Mouse (Mus musculus) heart, adult 11 months (tissue): ENCODE measurements around the gene Ston2.
A peak's percentile ranks its signal among the peaks of the same experiment; 100 is the strongest.
"Not testable (repeated sequence)": the region's sequence is repeated elsewhere in the genome, so short reads cannot be mapped to it uniquely, and the experiment has no call there.

Experiments used
- DNase-seq: peaks from one replicate; pipeline ENCODE4 v3.0.0; 2022

Ston2 gene

DNA sequence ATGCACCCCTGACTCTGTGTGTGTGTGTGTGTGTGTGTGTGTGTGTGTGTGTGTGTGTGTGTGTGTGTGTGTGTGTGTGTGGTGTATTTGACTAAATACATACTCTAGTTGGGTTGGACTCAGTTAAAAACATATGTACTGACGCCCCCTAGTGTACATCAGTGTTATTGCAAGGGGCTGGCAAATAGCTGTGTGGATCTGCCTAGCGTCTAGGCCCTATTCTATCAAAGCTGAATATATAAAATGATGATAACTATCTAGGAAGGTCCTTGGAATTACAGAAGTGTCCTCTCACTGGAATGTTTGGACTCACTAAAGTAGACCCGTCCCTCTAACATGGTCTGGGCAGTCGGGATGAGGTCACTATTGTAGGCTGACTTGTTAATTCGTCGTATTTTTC, 1.6 kb upstream of the Ston2 start:
- no peak for DNase-seq

DNA sequence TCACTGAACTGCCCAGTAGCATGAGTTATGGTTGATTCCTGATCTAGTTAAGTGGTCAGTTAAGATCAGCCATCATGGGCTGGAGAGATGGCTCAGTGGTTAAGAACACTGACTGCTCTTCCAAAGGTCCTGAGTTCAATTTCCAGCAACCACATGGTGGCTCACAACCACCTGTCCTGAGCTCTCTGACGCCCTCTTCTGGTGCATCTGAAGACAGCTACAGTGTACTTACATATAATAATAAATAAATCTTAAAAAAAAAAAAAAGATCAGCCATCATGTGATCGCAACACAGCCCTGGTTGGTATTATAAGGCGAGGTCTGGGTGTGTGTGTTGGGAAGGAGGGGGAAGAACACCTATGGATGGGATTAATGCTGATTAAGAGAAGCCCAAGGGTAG, 259 bp upstream of the Ston2 start:
- DNase-seq = not testable (repeated sequence)

DNA sequence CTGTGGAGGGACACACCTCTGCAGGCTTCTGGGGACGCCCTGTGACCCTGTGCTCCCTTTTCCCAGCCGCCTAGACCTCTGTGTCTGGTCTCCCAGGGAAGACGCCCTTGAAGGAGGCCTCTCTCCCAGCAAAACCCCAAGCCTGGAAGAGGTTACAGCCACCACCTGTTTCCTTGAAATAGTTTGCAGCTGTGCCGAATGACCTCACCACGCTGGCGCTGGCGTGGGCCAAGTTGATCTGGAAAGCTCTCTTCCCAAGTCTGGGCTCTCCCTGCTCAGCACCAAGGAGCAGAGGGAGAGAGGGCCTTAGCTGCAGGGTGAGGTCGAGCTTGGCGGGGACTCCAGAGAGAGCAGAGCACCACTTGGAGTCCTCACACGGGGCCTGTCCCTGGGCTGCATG, 1.8 kb downstream of the Ston2 start:
- DNase-seq = peak; percentile 99

DNA sequence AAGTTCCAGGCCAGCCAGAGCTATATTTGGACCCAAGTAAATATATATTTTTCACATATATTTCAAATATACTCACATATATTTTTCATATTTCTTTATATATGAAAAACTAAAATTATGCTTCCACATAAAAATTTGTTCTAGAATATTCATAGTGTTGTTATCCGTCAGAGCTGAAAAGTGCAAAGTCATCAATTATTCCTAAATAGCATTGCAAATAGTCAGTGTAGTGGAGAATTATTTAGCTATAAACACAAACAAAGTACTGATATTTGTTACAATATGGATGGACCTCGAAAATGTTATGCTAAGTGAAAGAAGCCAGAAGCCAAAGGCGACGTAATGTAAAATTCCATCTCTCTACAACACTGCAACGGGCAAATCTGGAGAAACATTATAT, 6.8 kb downstream of the Ston2 start:
- DNase-seq = no peak

DNA sequence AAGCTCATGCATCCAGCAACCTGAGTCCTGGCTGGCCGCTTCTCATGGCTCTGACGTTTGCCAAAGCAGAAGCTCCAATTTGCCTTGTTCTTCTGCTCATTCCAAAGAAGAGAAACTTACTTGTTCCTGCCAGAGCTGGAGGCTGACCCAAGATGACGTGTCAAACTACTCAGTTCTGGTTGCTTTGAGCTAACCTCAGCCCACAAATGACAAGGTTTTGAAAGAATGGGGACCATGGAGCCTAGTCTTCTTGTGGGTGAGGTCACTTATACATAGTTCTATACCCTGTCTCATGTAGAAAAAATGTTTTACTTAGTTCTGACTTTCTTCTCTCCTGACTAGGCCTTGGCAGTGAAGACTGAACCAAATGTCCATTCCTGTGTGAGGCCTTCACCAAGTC, 7.7 kb downstream of the Ston2 start:
- DNase-seq = no peak

DNA sequence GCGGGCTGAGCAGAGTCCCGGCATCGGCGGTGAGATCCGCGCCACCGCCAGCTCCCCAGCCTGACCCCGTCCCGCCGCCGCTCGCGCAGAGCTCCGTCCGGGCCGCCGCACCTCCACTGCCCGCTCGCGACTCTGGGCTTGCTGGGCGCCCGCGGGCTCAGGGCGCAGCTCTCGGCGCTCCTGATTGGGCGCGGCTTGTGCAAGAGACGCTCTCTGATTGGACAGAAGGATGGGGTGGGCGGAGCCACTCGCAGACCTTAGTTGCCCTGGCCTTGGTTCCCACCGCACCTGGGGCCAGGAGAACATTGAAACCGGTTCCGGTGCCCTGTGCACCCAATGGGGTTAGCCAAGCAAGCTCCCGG, 9.2 kb downstream of the Ston2 start:
- DNase-seq = peak; percentile 99

DNA sequence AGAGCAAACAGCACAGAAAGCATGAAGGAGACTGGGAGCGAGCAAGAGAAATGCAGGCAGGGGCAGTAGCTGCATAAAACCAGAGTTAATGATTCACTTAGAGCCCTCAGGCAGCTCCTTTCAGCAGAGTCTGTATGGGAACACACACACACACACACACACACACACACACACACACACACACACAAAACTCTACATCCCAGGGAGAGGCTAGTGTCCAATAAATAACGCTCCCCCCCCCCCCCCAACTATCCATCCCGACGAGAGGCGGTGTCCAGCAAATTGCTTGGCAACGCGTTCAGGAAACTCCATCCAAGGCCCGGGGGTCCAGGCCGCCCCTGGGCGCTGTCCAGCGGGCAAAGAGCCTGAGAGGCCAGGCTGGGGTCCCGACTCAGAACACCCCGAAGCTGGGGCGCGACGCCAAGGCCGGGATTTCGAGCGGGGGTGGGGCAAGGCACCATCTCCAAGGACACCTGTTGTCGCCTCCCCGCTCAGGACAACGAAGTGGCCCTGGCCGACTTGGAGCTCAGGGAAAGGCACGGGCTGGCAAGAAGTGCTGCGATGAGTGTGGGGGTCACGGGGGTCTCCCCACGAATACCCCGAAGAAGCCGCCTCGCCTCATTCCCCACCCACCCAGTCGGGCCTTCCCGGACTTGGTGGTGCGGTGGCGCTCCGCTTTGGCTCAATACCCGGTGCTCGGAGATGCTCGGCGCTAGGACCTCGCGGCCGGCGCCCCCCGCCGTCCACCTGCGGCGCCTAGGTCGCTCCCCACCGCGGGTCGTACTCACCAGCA, 9.8 kb downstream of the Ston2 start:
- peak; percentile 97 for DNase-seq

DNA sequence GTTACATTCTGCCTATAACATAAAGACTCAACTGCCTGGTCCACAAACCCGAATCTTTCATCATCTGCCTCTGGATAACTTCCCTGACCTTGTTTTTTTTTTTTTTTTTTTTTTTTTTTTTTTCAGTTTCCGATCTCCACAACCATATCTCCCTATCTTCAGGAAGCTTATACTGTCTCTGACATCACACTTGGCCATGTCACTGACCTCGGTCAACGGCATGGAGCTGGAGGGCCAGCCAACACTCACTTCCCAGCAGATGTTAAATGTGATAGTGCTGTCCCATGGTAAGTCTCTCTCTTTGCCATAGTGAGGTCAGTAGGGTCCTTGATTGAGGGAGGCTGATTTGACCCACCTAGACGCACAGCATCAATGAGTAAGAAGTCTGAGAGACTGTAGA, 11.8 kb downstream of the Ston2 start:
- no peak for DNase-seq

DNA sequence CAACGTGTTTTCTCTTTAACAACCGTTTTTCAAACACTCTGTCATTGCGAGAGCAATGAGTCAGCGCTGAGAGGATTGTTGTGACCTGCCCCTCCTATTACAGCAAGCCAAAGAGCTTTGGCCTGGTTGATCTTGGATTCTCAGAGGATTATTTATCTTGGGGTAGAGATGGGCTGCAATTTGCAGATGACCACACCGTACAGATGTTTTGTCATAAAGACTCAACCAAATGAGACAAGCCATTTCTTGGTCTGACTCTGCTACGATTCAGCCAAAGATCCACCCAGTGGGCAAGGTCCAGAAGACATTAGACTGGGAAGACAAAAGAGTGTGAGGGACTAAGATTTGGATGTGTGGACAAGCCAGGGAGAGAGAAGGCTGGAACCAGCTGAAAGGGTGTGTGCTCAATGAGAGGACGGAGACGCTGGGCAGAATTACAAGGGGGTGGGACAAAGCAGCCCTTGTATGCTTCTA, 13.3 kb downstream of the Ston2 start:
- DNase-seq = peak; percentile 97

DNA sequence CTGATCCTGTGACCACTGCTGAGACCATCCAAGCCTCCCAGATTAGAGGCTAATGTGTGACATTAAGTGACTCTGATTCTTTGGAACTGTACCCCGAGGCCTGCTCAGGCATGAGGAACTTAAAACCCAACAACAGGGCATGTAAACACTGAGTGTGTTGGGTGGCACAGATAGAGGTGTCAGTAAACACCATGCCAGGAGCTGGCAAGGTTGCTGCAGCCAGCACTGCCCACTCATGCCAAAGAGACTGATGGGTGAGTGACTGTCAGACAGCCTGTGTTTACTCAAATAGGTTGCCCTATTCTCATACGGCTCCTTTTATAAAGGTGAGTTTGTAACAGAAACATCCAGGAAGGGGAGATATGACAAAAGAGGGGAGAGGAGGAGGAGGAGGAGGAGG, 19.3 kb downstream of the Ston2 start:
- peak; percentile 89 for DNase-seq

DNA sequence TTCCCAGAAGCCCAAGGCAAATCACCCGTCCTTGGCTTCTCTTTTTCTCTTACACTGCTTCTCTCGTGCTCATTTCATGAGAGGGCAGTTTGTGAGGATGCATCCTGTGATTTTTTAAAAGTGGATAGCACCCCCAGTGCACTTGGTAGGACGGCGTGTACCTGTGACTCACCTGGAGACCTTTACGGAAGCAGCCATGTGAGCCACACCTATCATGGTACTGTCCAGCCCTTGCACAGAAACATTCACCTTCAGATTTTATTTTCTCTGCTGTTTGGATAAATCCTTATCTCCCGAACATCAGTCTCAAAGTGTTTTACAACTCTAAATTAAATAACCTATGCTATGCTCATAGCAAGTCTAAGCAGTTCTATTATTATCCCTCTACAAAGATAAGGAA, 20.0 kb downstream of the Ston2 start:
- DNase-seq = peak; percentile 85

DNA sequence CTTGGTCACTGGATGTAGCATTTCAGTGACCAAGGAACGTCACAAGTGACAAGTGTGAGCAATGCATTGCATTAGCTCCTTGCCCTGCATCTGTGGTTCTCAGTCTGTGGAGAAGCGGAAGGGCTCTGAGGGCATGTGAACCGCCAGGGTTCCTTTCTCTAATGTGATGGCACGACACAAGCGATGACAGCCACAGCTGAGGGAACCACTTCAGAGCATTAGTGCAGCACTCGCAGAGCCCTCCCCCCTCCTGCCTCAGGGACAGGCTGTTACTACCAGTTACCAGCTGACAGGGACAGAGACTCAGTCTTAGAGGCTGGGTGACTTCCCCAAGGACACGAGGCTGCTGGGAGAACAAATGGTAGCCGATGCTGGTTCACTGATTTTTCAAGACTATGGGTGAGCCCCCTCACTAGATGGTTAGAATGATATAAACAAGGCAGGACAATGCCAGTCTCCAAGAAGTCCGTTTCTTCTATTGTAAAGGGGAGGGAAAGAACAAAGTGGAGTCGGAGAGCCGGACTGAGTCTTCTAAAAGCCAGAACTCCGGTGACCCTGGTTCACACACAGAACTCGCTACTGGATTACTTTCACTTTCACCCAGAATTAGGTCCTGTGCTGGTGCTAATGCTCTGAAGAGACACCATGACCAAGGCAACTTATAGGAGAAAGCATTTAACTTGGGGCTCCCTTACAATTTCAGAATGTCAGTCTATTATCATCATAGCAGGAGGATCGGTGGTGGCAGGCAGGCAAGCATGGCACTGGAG, 21.7 kb downstream of the Ston2 start:
- DNase-seq = peak; percentile 98

DNA sequence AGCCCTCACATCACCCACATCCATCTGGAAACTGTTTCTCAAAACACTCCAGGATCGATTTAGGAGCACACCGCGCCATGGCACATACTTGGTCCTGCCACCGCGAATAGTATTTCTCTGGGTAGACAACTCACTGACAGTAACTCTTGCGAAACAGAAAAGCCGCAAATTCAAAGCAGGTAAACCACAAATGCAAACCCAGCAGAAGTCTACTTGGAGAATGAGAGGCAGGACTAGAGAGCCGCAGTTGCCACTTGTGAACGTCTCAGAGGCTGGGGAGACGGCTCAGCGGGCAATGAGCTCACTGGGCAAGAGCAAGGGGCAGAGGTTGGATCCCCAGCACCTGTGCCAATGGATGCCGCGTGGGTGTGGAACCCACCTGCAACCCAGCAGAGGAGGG, 22.7 kb downstream of the Ston2 start:
- peak; percentile 91 for DNase-seq

DNA sequence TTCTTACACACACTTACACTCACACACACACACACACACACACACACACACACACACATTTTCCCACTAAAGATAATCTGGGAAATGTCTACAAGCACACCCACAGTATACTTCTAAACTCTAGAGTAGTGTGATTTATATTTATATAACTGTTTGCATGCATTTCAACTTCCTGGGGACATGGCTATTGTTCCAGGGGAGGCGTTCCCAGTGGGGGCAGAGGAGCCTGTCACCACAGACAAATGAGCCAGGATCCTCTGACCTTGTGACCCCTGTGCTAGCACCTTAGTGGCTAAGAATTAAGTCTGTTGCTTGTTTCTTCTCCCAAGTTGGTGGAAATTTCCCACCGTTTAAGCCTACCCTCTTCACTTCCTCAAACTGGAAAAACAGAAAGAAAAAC, 23.1 kb downstream of the Ston2 start:
- peak; percentile 82 for DNase-seq

DNA sequence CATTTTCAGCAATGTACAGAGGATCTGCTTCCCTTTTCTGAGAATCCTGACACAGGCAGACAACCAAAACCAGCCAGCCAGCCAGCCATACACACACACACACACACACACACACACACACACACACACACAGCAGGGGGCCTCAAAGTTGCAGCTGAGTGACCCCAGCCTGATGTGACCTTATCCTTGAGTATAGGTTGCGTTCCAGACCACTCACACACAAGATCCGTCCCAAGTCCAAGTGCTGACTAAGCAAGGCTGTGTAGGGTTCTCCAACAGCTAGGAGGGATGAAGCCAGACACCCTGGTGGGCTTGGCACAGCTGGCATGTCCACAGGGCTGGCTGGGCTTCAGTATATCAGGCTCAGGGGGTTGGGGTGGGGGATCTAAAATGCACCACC, 23.7 kb downstream of the Ston2 start:
- DNase-seq = peak; percentile 86

DNA sequence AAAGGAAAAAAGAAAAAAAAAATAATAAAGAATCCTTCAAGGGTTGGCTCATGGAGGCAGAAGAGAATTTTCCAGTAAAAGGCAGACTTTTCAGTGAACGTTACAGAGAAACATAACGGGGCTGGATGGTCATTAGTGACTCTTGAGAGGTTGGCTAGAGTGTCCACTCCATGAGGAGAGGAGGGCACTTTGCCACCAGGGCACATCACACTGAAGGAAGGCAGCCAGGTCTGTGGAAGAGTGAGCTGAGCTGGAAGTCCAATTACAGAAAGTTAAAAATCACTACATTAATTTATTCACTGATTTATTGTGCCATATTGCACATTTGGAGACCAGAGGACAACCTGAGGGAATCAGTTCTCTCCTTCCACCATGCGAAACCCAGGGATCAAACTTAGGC, 28.4 kb downstream of the Ston2 start:
- DNase-seq = peak; percentile 24

DNA sequence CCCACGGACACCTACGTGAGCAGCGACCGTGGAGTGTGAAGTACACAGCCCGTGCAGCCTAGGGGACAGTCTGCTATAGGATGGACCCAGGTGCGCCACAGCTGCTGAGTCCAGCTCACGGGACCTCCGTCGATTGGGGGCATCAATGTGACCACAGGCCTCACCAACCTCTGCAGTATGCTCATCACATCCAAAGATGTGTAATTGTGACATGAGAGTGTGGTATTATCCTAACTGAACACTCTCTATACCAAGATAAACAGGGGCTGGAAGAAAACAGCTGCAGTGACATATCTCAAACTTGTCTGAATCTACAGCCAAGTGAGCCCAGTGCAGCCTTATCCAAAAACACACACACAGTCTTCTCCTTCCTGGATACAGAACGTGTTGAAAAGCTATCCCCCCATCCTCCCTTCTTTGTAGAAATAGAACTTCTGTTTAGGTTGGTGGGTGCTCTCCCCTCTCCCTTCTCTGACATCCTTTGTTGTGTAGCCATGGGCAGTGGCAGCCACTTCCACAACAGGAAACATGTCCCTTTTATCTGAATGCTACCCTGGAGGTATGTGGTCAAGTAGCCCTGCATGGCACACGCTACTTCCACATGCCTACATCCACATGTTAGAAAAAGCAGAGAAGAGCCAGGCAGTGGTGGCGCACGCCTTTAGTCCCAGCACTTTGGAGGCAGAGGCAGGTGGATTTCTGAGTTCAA, 30.2 kb downstream of the Ston2 start:
- peak; percentile 88 for DNase-seq

DNA sequence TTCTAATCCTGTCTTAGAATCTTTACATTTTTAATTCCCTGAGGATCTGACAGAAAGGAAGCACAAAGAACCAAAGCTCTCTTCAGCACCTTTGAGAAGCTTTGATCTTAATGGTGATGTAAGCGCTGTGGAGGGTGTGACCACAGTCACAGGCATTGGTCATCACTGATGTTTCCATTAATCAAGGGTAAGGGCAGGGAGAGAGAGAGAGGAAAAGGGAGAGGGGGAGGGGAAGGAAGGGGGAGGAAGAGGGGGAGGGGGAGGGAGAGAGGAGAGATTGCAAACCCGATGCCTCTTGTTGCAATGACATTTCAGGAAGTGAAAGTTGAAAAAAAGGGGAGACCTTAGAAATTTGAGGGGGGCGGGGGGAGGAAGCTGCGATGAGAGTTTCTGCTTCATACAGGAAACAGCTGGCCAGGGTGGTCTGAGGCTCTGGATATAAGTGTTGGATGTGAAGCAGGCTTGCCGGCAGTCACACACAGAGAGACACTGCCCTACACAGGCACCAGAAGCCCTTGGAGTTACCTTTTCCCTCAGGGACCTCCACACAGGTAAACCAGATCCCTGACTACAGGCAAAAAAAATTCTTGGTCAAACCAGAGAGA, 31.5 kb downstream of the Ston2 start:
- peak; percentile 95 for DNase-seq

DNA sequence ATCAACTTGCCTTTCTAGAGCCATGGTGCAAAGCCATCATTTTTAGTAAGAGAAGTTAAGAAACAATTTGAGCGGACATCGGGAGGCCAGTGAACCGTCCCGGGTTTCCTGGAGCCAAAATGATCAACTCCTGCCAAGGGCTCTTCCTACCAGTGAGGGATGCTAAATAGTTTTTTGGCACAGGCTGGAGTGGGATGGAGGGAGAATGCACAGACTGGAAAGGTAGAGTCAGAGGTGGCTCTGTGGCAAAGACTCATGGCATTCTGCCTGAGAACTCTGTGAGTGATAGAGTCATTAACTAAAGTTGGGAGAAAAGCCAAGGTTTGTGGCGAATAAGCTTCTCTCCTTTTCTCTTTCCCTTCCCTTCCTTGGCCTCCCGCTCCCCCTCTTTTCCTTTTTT, 33.6 kb downstream of the Ston2 start:
- DNase-seq = peak; percentile 84

DNA sequence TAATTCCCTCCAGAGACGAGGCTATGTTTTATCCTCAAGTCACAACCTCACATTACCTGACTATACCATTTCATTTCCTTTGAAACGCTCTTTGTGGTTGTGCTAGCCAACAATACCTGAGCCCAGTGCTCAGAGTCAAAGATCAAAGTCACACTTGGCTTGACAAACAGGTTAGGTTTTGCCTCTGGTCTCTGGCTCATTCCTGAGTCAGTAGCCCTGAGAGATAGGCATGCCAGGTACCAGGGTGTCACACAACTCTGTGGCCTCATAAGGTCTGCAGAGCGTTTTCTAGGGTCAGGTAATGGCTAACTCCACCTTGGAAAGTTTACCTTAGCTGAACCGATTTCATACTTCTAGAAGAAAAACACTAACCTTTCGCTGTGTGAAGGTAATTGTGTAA, 35.5 kb downstream of the Ston2 start:
- no peak for DNase-seq

DNA sequence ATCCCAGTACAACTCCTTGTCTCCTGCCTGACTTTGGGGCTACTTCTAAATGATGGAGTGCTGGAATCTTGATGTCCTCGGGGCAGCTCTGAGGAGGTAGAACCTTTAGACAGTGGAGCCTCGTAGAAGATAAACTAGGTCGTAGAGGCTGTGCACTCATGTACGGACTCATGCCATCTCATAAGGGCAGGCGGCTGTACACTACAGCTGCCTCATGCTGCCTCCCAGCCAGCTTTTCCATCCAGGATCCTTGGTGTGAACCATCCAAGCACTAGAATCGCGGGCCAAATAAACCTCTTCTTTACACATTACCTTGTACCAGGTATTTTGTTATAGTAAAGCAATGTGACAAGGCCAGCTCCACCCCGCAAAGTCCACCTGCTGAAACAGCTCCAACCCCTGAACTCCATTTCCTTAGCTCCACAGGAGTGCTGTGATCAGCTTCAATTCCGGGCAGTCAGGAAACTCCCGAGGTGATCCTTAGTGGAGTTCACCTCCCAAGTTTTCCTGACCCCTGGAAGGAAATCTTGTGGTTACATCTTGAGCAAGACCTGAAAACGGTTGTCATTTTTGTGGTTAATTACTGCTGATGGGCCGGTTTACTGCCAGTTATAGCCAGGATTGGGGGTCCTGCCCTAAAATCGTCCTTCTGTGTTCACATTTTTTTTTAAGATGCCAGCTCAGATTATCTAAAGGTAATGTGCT, 36.1 kb downstream of the Ston2 start:
- no peak for DNase-seq

DNA sequence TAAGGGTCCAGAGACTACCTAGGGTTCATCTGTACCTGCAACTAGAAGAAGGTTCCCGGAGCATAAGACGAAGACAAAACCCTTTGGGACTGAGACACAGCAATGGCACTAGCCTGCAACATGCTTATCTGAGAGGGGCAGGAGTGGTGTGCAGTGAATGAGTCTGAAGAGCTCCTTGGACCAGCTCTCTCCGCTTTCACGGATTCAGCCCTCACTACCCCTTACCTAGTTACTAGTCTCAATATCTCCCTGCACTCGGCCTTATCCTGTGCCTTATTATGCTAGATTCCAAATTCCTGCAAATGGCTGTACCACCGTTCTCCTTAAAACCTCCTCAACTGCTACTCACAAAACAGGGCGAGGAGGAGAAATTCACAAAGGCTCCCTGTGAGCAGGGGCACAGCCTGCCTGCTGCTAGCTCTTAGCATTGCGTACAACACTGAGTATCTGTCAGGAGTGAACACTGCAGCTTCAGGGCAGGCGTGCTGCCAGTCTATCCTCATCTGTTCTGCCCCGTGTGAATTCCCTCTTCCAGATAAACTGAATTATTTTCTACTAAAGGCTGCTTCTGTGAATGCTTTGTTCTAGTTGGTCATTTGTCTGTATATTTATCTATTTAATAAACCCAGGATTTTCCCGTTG, 38.5 kb downstream of the Ston2 start:
- peak; percentile 83 for DNase-seq
